Mouse (Mus musculus) gastrocnemius, adult 2 months (tissue): ENCODE measurements around the gene Dnah7b. TPM values are rescaled to one million over a fixed set of nuclear protein-coding genes. Genes with fewer than 3 reads are reported as not detected.
"Not testable (repeated sequence)": the region's sequence is repeated elsewhere in the genome, so short reads cannot be mapped to it uniquely, and the experiment has no call there.

Source experiments
- DNase-seq: peaks from one replicate; pipeline ENCODE4 v3.0.0; 2022
- H3K27ac ChIP-seq: fragments of 200-600 bp; 2 replicates; pipeline ENCODE4 v1.8.1; 2022; ENCODE audit warnings: mild to moderate bottlenecking
- H3K4me3 ChIP-seq: fragments of 200-600 bp; 2 replicates; pipeline ENCODE4 v1.8.1; 2022; ENCODE audit warnings: mild to moderate bottlenecking, moderate library complexity
- CTCF ChIP-seq: fragments of 200-600 bp; IDR thresholded peaks from 2 replicates; pipeline ENCODE4 v1.8.1; 2022; ENCODE audit warnings: antibody characterized with exemption, mild to moderate bottlenecking, moderate library complexity
- intact Hi-C: fragments of 180-260 bp; cut with DNase I; formaldehyde crosslinking; loops from one replicate; pipeline ENCODE4 v1.15.1; 2025
- total RNA-seq, 2 experiments: library from RNA; stranded (reverse); gene quantifications; 2 replicates each; pipeline ENCODE4 v1.2.3; 2021

Gene Dnah7b
- total RNA-seq, 2 experiments from 2014 or later = 0.11 to 0.43 TPM

DNA sequence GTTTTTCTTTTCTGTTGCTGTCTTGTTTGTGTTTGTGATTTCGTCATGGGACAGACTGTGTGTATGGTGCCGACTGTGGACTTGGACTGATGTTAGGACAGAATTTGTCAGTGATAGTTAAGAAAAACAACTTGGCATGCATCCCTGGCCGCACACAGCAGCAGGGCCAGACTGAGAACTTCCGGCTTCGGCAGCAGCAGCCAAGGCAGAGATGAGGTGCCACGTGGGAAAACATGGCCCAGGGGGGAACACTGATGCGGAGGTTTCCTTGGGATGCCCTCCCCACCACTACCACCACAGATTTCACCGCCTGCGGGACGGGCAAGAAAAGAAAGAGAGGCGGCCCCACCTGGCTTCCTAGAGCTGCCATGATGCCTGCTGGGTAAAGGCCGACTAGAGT is 205.8 kb downstream of the Dnah7b start:
- DNase-seq = no peak
- intact Hi-C loops = no loop called here
- H3K4me3 ChIP-seq = no peak overlapping the region
- no peak for TF ChIP-seq CTCF
- H3K27ac ChIP-seq = no peak overlapping the region

DNA sequence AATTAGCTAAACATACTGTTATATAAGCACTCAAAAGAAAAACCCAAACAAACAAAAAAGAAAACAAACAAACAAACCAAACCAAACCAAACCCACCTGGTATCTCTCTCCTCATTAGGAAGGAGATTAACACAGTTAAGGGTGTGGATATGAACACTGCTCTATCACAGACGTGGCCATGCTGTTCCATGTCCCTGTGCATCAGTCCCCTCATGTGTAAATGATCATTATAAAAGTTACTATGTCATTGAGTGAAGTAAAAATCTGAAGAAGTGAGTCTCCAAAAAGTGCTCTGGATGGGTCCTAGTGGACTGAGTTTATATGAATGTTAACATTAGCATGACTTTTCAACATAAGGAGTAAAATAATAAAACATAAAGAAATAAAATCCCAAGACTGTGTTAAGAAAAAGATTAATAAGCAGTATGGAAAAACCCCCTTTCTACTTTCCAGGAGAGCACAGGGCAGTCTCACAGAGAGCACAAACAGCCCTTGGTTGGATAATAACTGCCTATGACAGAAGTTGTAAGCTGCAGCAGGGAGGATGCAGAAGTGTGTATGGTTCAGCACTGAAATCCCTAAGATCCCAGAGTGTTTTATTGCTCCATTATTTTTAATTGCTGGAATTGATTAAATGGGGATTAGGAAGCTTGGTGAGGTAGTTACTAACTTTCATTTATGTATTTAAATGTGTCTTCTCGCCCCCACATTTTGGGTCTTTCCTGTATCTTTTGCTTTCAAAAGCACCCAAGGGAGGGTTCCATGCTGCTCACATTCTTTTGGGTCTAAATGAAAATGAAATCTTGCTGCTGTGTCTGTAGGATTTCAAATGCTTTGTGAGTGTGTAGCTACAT is 212.2 kb downstream of the Dnah7b start:
- DNase-seq, H3K4me3 ChIP-seq, intact Hi-C loops, H3K27ac ChIP-seq: not testable (repeated sequence)

DNA sequence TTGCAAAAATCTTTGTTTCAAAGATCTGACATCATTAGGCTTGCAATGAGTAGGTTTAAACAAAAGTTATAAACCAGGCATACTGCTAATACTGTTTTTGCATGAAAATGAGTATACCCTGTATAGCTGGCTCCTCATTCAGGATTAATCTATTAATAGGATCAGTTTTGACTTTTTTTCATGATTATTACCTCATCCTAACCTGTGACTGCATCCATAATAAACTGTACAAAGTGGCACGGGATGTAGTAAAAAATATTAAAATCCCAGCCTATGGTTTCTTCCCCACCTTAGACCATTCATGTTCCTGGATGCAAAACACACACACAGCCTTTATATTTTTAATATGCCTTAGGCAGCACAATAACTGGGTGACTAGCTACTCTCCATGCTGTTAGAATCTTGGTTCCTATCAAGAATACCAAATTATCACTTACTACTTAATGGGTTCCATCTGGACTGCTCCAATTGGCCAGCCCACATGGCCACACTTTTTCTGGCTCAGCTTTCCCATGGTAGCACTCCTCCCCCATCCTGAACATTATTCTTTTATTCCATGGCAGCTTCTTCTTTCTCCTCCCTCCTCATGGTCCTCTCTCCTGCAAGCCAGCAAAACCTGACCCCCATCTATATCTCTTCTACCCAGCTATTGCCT is 212.9 kb downstream of the Dnah7b start:
- DNase-seq, intact Hi-C loops, H3K27ac ChIP-seq, H3K4me3 ChIP-seq: not testable (repeated sequence)

DNA sequence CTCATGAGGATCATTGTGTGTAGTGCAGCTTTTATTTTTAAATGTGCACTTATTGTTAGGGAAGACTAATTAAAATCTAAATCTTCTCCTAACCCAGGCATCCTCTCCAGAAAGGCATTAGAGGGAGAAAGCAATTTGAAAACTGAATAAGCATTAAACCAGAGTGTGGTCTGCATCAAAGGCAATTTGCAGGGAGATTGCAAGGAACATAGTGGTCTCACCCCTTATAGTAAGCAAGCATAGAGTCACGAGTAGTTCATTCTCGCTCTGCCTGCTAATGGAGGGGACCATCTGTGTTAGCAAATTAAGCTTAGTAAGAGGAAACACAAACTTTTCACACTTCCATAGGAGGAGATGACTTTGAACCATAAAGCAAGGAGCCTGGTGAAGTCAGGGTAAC is 228.3 kb downstream of the Dnah7b start:
- DNase-seq, H3K27ac ChIP-seq, intact Hi-C loops, H3K4me3 ChIP-seq: not testable (repeated sequence)

DNA sequence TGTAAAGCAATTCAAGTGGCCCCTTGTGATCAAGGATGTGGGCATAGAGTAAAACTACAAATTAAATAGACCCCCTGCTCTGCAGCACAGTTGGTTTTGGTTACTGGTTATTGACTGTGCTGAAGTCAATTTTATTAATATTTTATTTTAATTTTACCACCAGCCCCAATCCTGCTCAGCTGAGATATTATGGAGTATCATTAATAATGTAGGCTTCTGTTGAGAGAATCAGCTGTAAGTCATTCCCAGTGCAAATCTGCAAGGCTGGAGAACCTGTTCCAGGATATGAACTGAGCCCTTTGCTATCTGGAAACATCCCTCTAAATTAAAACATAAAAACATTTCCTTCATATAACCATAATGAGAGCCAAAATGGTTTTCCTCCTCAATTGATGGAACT is 259.8 kb downstream of the Dnah7b start:
- DNase-seq, intact Hi-C loops, H3K4me3 ChIP-seq, H3K27ac ChIP-seq: not testable (repeated sequence)

DNA sequence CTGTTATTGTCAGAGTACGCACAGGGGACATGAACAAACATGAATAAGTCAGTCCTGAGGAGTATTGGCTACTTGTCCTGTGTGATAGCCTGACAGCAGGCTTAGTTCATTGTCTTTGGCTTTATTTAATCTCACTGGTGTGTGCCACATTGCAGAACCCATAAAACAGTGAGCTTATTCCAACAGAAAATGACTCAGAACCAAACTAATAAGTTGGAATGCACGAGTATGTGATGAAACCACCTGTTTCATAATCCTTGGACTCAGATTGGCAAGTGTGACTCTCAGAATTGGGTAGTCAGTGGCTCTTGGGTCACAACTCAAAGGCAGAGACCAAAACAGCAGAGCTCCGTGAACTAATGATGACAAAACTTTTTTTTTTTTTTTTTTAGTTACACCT is 279.2 kb downstream of the Dnah7b start:
- intact Hi-C loops, H3K4me3 ChIP-seq, H3K27ac ChIP-seq, DNase-seq: not testable (repeated sequence)

DNA sequence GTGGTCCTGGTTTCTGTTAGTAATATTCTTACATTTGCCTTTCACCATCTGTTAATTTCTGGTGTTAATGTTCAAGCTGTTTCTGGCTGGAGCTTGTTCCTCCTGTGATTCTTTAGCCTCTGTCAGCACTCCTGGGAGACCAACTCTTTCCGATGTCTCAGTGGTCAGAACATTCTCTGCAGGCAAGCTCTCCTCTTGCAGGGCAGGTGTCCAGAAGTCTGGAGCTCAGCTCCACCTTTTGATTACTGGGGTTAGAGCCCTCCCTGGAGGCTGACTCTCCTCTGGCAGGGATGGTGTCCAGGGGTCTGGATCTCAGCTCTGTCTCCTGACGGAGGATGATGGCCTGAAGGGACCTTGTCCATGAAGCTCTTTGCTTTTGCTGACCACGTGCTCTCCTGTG is 314.5 kb downstream of the Dnah7b start:
- H3K4me3 ChIP-seq, intact Hi-C loops, H3K27ac ChIP-seq, DNase-seq: not testable (repeated sequence)

DNA sequence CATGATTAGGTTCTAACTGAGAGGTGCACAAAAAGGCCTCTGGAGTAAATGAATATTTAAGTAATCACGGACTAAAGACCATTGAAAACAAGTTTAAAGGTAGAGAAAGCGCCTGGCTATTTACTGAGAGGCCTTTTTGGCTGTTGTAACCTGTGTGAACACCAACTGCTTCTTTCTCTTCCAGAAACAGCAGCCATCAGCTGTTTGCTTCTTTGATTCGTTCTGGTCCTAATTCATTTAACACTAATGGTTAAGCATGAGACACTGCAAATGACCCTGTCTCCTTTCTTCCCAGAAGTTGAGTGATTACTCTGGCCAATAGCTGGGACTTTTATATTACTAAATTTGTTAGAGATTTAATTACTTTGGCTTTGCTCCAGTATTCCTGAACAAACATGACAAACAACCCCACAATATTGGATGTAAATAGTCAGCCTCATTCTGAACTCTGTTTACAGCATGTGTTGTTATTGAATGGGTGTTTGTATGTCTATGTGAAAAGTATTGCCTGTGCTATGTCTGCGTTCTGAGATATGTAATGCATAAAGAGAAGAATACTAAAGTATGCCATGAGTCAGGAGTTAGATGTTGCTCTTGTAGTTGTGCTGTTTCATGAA is 328.7 kb downstream of the Dnah7b start:
- intact Hi-C loops, H3K27ac ChIP-seq, DNase-seq, H3K4me3 ChIP-seq: not testable (repeated sequence)

DNA sequence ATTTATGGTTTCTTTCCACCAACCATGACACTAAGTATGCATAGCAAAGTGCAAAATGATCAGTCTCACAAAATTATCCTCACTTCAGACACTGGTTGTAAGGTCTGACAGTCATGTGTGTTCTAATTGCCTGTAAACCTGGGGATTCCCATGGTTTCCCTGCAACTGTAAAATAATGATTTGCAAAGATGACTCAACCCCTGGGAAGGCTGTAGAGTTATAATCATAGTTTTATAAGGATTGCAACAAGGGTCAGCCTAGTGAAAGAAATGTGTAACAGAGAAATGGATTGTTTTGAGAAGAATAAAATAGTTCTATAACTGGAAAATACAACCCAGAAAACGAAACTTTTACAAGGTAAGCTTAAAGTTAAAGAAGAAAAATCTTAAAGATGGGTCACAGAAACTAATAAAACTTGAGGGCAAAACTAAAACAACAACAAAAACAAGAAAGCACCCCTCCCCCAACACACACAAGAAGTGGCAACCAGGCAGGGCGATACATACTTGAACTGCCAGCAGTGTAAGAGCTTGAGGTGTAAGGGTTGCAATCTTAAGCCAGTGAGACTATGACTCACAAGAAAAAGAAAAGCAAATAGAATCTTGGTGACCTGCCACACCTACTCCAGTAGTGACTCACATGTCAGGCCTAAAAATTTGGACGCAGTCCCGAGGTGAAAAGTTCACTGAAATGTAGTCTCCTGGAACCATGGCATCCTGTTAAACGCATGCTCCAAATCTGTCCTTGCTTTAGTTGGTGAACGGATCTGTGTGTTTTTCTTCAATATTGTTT is 342.4 kb downstream of the Dnah7b start:
- no peak overlapping the region for H3K27ac ChIP-seq
- DNase-seq = peak; percentile 41
- no peak for TF ChIP-seq CTCF
- H3K4me3 ChIP-seq = no peak overlapping the region
- intact Hi-C loops = no loop called here

DNA sequence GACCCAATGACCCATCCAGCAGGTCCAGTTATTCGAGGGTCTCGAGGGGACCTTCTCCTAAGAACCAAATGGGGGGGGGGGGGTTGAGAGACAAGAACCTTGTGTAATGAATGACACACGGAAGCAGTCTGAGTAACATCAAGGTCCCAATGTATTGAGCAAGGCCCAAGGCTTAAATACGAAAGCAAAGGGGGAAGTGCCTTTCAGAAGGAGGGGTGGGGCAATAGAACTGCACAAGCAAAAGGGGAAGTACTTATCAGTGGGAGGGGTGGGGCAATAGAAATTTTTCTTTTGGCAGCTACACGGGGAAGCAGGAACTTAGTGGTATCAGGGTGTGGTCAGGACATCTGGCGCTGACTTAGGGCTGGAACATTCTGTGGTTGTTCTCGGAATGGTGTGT is 348.7 kb downstream of the Dnah7b start:
- intact Hi-C loops = not testable (repeated sequence)

DNA sequence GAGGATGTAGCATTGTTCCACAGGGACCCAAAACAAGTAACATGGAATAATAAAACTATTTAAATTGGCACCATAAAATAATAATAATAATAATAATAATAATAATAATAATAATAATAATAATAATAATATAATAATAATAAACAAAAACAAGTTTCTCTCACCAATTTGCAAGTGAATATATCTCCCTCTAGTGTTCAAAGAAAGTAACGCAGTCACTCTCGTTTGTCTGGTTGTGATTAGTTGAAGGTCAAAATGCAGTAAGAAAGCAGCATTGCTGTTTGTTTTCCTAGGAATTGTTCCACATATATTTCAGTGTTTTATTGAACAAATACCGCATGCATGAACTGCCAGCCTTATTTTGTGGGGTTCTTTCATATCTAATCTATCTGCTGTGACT is 350.8 kb downstream of the Dnah7b start:
- peak; percentile 62 for TF ChIP-seq CTCF
- H3K27ac ChIP-seq, intact Hi-C loops, DNase-seq, H3K4me3 ChIP-seq: not testable (repeated sequence)

More for the DNA sequence above, 348.7 kb downstream of the Dnah7b start:
- not testable (repeated sequence) for H3K4me3 ChIP-seq, DNase-seq, H3K27ac ChIP-seq

DNA sequence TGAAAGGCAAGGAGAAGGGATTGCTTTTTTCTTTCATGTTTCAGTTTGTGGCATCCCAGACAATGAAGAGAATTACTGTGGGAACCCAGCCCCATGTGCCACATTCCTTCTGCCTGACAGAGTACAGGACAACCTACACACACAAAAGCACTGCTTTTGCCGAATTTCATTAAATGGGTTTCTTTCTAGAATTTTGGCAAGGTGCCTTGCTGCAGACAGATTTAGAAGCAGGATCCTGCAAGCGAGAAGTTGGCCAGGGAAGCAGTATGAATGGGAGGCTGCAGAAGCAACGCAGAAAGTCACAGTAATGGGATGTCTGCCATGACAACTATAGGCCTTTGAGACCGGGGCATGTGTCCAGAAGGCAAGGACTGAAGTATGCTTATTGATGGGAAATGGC is 352.9 kb downstream of the Dnah7b start:
- H3K27ac ChIP-seq, intact Hi-C loops, H3K4me3 ChIP-seq, DNase-seq: not testable (repeated sequence)

Other genes with a start within 250 kb of the Dnah7b start
- not detected for gene Gm5269, start 176.0 kb upstream of the Dnah7b start, total RNA-seq
- 10 to 100 TPM; 21.3 to 26.3 TPM for gene Slc40a1, start 139.8 kb upstream of the Dnah7b start, total RNA-seq